Mouse (Mus musculus) neural tube, embryonic 15.5 days (tissue): Measurements from ENCODE around the gene Ppbp. TPM values are rescaled to one million over a fixed set of nuclear protein-coding genes. Genes with fewer than 3 reads are reported as not detected.
"Not testable (repeated sequence)": the region's sequence is repeated elsewhere in the genome, so short reads cannot be mapped to it uniquely, and the experiment has no call there.

ENCODE experiments used
- ATAC-seq: fragments of 200-750 bp; cut with Nextera tagmentation; 2 replicates; pipeline ENCODE4 v1.8.0; 2017; ENCODE audit warnings: mild to moderate bottlenecking, moderate TSS enrichment, moderate library complexity; ENCODE audit not compliant: low FRiP score
- H3K27ac ChIP-seq: fragments of 300-500 bp; sonication (generic); replicated peaks from 2 replicates; pipeline ENCODE4 v1.5.1; 2015; ENCODE audit warnings: mild to moderate bottlenecking, inconsistent platforms
- H3K27me3 ChIP-seq: fragments of 300-500 bp; sonication (generic); replicated peaks from 2 replicates; pipeline ENCODE4 v1.6.1; 2015; ENCODE audit warnings: inconsistent platforms
- H3K36me3 ChIP-seq: fragments of 300-500 bp; sonication (generic); 2 replicates; pipeline ENCODE4 v1.6.1; 2015; ENCODE audit warnings: inconsistent platforms
- H3K4me1 ChIP-seq: fragments of 300-500 bp; sonication (generic); 2 replicates; pipeline ENCODE4 v1.6.1; 2015; ENCODE audit warnings: inconsistent platforms
- H3K4me2 ChIP-seq: fragments of 300-500 bp; sonication (generic); 2 replicates; pipeline ENCODE4 v1.6.1; 2015; ENCODE audit warnings: inconsistent platforms, mild to moderate bottlenecking, moderate library complexity
- H3K4me3 ChIP-seq: fragments of 300-500 bp; sonication (generic); replicated peaks from 2 replicates; pipeline ENCODE4 v1.5.1; 2015; ENCODE audit warnings: mild to moderate bottlenecking, inconsistent platforms
- H3K9ac ChIP-seq: fragments of 300-500 bp; sonication (generic); replicated peaks from 2 replicates; pipeline ENCODE4 v1.6.1; 2015; ENCODE audit warnings: mild to moderate bottlenecking, inconsistent platforms
- H3K9me3 ChIP-seq: fragments of 300-500 bp; sonication (generic); replicated peaks from 2 replicates; pipeline ENCODE4 v1.6.1; 2016; ENCODE audit warnings: inconsistent platforms
- WGBS: fragments of 180-500 bp; shearing (Covaris S2); methylation state at CpG from one replicate; pipeline ENCODE4 v1.1.7; 2015; ENCODE audit warnings: mixed read lengths; 5-methylcytosine and 5-hydroxymethylcytosine counted together
- microRNA-seq: library from miRNA; unstranded; fragments of <30 nt; microRNA quantifications from one replicate; pipeline ENCODE4, GENCODE M21; 2017
- polyA plus RNA-seq: library from polyadenylated mRNA; unstranded; fragments of >200 nt; fragmentation: Nextera tagmentation; extraction: Ambion mirVana; gene quantifications from 2 replicates; pipeline ENCODE4 v1.2.1, GENCODE M21; 2015

The Ppbp gene
- polyA plus RNA-seq, 1 experiment from 2014 or later = 1.2 TPM

DNA sequence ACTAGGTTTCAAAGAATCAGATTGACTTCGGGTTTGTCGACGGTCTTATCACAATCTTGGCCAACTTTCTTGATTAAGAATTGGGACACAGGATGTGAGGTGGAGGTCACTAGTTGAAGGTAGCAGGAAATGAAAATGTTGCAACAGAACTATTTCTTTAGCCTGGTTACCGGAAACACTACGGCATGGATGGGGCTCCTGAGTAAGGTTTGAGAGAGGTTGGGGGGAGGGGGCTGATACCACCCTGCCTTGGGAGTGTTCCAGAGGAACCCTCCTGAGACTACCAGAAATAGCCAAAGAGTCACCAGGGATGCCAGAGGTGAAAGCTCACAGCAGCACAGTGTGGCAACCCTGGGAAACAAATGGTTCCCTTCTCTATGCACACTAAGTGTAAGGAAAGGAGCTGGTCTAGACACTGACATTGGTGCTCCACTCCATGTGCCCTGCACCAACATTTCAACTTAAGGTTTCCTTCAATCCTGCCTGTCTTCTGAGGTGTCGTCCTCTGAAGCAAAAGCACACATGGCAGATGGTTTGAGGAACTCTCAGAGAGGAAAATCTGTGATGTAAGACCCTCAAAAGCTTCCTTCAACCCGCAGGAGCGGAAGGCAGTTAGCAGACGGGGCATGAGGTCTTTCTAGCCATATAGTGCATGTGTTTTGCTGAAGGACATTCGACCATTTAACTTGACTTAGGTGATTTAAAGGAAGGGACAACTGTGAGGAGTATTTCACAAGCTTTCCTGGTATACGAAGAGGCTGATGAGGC is 21.2 kb downstream of the Ppbp start:
- H3K4me1 ChIP-seq = peaks cover 7% of the 10 kb centered on the region
- no peak for ATAC-seq
- H3K36me3 ChIP-seq = no peaks in the 10 kb centered on the region
- H3K27me3 ChIP-seq = no peaks in the 10 kb centered on the region
- H3K27ac ChIP-seq = no peak overlapping the region
- no peak overlapping the region for H3K4me2 ChIP-seq
- H3K9me3 ChIP-seq = no peaks in the 10 kb centered on the region
- no peak overlapping the region for H3K9ac ChIP-seq
- 79% methylated on average over 11 of the region's 11 CpGs for WGBS
- no peak overlapping the region for H3K4me3 ChIP-seq

DNA sequence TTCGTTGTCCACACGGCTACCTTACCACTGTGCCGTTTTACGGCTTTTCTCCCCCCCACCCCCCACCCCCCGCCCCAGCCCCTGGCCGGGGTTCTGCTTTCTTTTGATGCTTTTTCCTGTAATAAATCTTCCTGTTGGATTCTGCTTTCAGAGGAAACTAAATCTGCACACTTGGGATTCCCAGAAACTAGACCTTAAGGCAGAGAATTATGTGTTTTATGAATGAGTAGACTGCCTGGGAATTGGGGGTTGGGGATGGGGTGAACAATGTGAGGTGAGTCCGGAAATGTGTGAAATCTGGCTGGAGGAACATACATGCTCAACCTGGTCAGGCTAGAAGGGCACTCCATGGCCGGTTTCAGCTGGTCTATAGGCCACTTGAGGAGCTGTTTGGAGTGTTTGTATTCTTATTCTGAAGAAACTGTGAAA is 21.8 kb downstream of the Ppbp start:
- Histone ChIP-seq H3K9ac (no peak overlapping the region), H3K4me2 (no peak overlapping the region), H3K4me3 (no peak overlapping the region), H3K27me3 (no peaks in the 10 kb centered on the region), H3K4me1 (peaks cover 7% of the 10 kb centered on the region), H3K27ac (no peak overlapping the region), H3K9me3 (no peaks in the 10 kb centered on the region), H3K36me3 (no peaks in the 10 kb centered on the region)
- ATAC-seq = no peak
- WGBS = 53% methylated on average over 8 of the region's 8 CpGs

DNA sequence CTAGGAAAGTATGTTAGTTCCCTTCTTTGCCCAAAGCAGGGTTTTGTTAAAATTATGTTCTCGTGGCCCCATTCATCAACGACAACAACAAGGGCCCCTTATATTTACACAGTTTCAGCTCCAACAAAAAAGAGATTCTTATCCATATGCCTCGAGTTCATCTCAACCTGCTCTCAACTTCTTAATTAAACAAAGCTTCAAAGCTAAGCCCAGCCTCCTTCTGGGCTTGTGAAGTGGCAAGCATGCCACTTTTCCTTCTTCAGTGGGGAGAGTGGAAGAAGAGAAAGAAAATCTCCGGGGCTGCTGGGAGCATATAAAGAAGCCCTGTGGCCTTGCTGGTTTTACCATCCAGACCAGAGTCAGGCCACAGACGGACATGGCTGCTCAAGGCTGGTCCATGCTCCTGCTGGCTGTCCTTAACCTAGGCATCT is 25.9 kb downstream of the Ppbp start, which contains the start of gene Cxcl15:
Gene Cxcl15, plus strand, starts transcription at position 340 of the 431 bp plus-strand sequence.
- Histone ChIP-seq H3K36me3 (no peaks in the 10 kb centered on the region), H3K4me2 (no peak within 1 kb of the TSS), H3K9ac (no peak within 1 kb of the TSS), H3K9me3 (no peaks in the 10 kb centered on the region), H3K4me3 (no peak within 1 kb of the TSS), H3K4me1 (no peaks in the 10 kb centered on the region), H3K27me3 (no peaks in the 10 kb centered on the region), H3K27ac (no peak within 1 kb of the TSS)
- WGBS = 82% methylated on average over 5 of the region's 5 CpGs
- no peak for ATAC-seq

DNA sequence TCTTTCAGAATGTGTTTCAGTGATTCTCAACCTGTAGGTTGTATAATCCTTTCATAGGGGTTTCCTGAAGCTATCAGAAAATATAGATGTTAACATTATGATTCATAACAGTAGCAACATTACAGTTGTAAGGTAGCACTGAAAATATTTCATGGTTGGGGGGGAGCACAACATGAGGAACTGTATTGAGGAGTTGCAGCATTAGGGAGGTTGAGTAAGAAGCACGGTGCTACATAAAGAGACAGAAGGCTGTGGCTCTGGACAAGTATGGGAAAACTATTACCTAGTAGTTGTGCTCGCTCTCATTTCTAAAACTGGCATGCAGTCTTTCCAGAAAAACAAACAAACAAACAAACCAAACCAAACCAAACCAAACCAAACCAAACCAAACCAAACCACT is 27.1 kb downstream of the Ppbp start:
- not testable (repeated sequence) for ATAC-seq, H3K9ac ChIP-seq, H3K27ac ChIP-seq, H3K4me2 ChIP-seq, H3K36me3 ChIP-seq, H3K4me1 ChIP-seq, H3K27me3 ChIP-seq, H3K9me3 ChIP-seq, H3K4me3 ChIP-seq
- WGBS = 96% methylated on average over 2 of the region's 2 CpGs

DNA sequence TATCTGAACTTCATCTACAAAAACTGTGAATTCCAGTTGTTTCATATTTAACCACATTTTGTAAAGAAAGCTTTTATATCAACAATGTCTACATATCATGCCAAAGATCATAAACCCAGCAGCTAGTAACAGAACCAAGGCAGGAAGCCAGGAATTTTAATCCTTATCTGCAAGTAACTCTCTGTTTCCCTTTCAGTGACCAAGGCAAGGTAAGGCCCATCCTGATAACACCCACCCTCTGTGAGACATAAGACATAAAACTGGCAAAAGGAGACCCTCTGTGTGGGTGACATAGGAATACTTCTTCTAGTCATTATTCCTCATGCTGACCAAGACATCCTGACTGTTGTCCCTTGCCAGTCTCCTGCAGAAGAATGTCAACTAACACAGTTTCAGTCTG is 36.3 kb downstream of the Ppbp start:
- Histone ChIP-seq H3K4me1 (no peaks in the 10 kb centered on the region), H3K27ac (no peak overlapping the region), H3K4me2 (no peak overlapping the region), H3K4me3 (no peak overlapping the region), H3K36me3 (no peaks in the 10 kb centered on the region), H3K27me3 (no peaks in the 10 kb centered on the region), H3K9me3 (no peaks in the 10 kb centered on the region), H3K9ac (no peak overlapping the region)
- ATAC-seq = no peak

DNA sequence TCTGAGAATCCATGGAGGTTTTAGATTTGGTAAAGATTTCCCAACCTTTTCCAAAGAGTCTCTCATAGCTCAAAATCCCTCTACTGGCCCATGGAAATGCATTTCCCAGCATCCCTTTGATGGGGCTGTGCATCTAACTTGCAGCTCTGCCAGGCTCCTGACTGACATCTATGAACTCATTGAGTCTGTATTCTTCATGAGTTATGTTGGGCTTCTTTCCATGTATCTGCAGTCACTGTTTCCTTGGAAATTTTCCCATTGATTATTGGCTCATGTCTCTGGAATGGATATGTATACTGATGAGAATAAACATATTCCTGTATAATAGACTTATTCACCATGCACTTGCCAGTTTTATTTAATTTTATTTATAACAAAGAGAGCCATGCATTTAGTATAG is 37.7 kb downstream of the Ppbp start:
- Histone ChIP-seq H3K9ac (no peak overlapping the region), H3K27ac (no peak overlapping the region), H3K4me2 (no peak overlapping the region), H3K36me3 (no peaks in the 10 kb centered on the region), H3K27me3 (no peaks in the 10 kb centered on the region), H3K4me3 (no peak overlapping the region), H3K9me3 (no peaks in the 10 kb centered on the region), H3K4me1 (no peaks in the 10 kb centered on the region)
- no peak for ATAC-seq

DNA sequence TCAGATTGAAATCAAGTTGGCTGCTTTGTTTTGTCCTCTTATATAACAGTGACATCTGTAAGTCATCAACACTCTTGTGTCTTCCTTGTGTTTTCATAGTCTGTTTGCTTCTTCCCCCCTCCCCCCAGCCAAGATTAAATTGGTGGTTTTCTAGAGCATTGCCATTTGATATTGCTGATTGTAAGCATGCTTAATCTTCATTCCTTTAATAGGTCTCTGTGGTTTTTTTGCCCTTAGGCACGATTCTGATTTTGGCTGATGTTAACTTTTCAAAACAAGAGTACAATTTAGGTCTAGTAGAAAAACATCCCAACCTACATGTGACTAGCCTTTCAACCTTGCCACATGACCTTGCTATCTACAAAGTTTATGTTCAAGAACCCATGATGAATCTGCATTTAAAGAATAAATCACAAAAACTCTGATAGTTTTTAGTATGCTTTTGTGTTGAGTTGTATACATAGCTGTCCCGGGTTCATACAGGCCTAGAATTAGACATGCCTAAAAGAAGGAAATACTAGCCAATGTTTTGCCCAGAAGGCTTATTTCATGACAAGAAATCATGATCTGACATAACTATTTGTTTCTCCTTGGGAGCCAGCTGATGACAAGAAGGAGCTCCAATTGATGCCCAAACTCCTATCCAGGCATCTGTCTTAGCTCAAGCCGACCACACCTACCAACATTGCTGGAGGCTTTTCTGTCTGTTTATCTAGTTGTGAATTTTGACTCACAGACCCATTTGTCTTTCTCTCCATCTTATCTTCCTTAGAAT is 39.0 kb downstream of the Ppbp start:
- H3K9me3 ChIP-seq = no peaks in the 10 kb centered on the region
- H3K27me3 ChIP-seq = no peaks in the 10 kb centered on the region
- H3K4me1 ChIP-seq = no peaks in the 10 kb centered on the region
- H3K4me2 ChIP-seq = no peak overlapping the region
- WGBS = 87% methylated on average over 3 of the region's 3 CpGs
- ATAC-seq = no peak
- H3K27ac ChIP-seq = no peak overlapping the region
- H3K9ac ChIP-seq = no peak overlapping the region
- no peaks in the 10 kb centered on the region for H3K36me3 ChIP-seq
- H3K4me3 ChIP-seq = no peak overlapping the region

Small RNA genes within 50 kb of the gene (microRNA-seq; reads per million reads assigned to microRNA genes)
- gene Gm24322 = not detected

Other genes with a start within 250 kb of the Ppbp start
- gene Afm, start 249.6 kb upstream of the Ppbp start, polyA plus RNA-seq = 1.1 TPM in 1 of 2 replicates, not detected in the other
- 0.09 and 0.10 TPM in 2 replicates for gene 5830473C10Rik, start 207.4 kb upstream of the Ppbp start, polyA plus RNA-seq
- 3.1 and 5.6 TPM in 2 replicates for gene Rassf6, start 127.9 kb upstream of the Ppbp start, polyA plus RNA-seq
- 0.27 and 0.77 TPM in 2 replicates for gene Cxcl5, start 9.2 kb upstream of the Ppbp start, polyA plus RNA-seq
- 41.2 and 43.8 TPM in 2 replicates for gene Pf4, start 3.9 kb downstream of the Ppbp start, polyA plus RNA-seq
- 0.18 and 0.20 TPM in 2 replicates for gene Cxcl3, start 17.6 kb downstream of the Ppbp start, polyA plus RNA-seq
- gene Cxcl15, start 26.0 kb downstream of the Ppbp start, polyA plus RNA-seq = not detected in 2 replicates
- 0.27 and 0.63 TPM in 2 replicates for gene Cxcl1, start 122.7 kb downstream of the Ppbp start, polyA plus RNA-seq
- not detected in 2 replicates for gene Cxcl2, start 135.4 kb downstream of the Ppbp start, polyA plus RNA-seq
- gene Mthfd2l, start 162.6 kb downstream of the Ppbp start, polyA plus RNA-seq = 76.4 and 86.6 TPM in 2 replicates